22 mouse cellular contexts compared by ENCODE assay signal in genomic region chr11:21363144-21363940, GRCm38 (mm10). TPM values are rescaled to one million over a fixed set of nuclear protein-coding genes. Genes with fewer than 3 reads are reported as not detected.
A peak's percentile ranks its signal among the peaks of the same experiment; 100 is the strongest.
DNase-seq lines count a peak whose midpoint lies in the region; ATAC-seq and TF ChIP-seq lines count a peak whose summit lies in the region.
"Had no signal": no experiment of that assay in that cellular context is flagged by ENCODE, and none has a peak within 500 bp of the region (broad histone marks: within the 10 kb centered on the region; RNA-seq: fewer than 3 reads in every experiment).

No protein-coding gene starts in this region.

- no peaks in the 10 kb centered on the region for H3K4me1 ChIP-seq in liver, embryonic 16.5 days (ENCODE audit: control insufficient read depth, low read depth, low read length)
- H3K4me1 ChIP-seq in liver, embryonic 11.5 days (replicated peaks; ENCODE audit: control insufficient read depth, insufficient read depth, low read length) = no peaks in the 10 kb centered on the region; the same call in 1 of the 2 replicates

- no peak for TF ChIP-seq CTCF in gastrocnemius, adult 2 months (IDR thresholded peaks at IDR 0.05)

- no peak overlapping the region for H3K4me3 ChIP-seq in gastrocnemius, adult 2 months
- H3K4me3 ChIP-seq in liver, embryonic 16.5 days (ENCODE audit: low read depth, low read length) = no peak overlapping the region
- no peak overlapping the region for H3K4me3 ChIP-seq in liver, embryonic 11.5 days (ENCODE audit: low read depth, low read length)
- H3K4me3 ChIP-seq: embryonic facial prominence, embryonic 12.5 days; erythroblast, embryonic 14.5 days; forebrain, embryonic 12.5 days; heart, embryonic 12.5 days; hindbrain, embryonic 12.5 days; limb, embryonic 10.5 days; liver, embryonic 13.5 days; lung, embryonic 15.5 days had no signal

- no peak for DNase-seq in gastrocnemius, adult 2 months
- DNase-seq in gastrocnemius, postnatal 4 days (ENCODE audit: low spot score in 2 of 2) = no peak
- DNase-seq in liver, embryonic 11.5 days (ENCODE audit: low spot score) = no peak
- DNase-seq in adrenal gland, postnatal 10 days = peak; percentile 46
- no peak for DNase-seq in Muller cell, postnatal 12 days (ENCODE audit: inconsistent ontology term)
- no peak for DNase-seq in gastrocnemius, adult 18-20 months (ENCODE audit: low spot score)
- DNase-seq: cerebellum, adult 11 months; cerebellum, postnatal 14 days; kidney, adult 2 months; liver, embryonic 13.5 days; lung, postnatal 4 days; midbrain, embryonic 14.5 days had no signal

- no peaks in the 10 kb centered on the region for H3K9me3 ChIP-seq in liver, embryonic 16.5 days (replicated peaks; ENCODE audit: control insufficient read depth, low read length)
- no peaks in the 10 kb centered on the region for H3K9me3 ChIP-seq in liver, embryonic 11.5 days (ENCODE audit: control insufficient read depth, low read length)
- H3K9me3 ChIP-seq: embryonic facial prominence, embryonic 12.5 days; forebrain, embryonic 12.5 days; heart, embryonic 12.5 days; hindbrain, embryonic 12.5 days; limb, embryonic 10.5 days; liver, embryonic 13.5 days; lung, embryonic 15.5 days had no signal

- H3K9ac ChIP-seq in liver, embryonic 16.5 days (ENCODE audit: low read depth, low read length) = no peak overlapping the region
- no peak overlapping the region for H3K9ac ChIP-seq in liver, embryonic 11.5 days (ENCODE audit: low read depth, low read length)
- H3K9ac ChIP-seq: embryonic facial prominence, embryonic 12.5 days; forebrain, embryonic 12.5 days; heart, embryonic 12.5 days; hindbrain, embryonic 12.5 days; liver, embryonic 13.5 days; lung, embryonic 15.5 days had no signal

- 67% methylated on average over 4 of the region's 4 CpGs for WGBS in liver, embryonic 16.5 days (ENCODE audit: insufficient replicate concordance)
- 85% methylated on average over 4 of the region's 4 CpGs for WGBS in liver, embryonic 11.5 days

- H3K27me3 ChIP-seq in liver, embryonic 16.5 days (ENCODE audit: control insufficient read depth, insufficient read depth, low read depth, low read length) = no peaks in the 10 kb centered on the region
- H3K27me3 ChIP-seq in liver, embryonic 11.5 days (replicated peaks; ENCODE audit: control insufficient read depth, insufficient read depth, low read length) = no peaks in the 10 kb centered on the region
- H3K27me3 ChIP-seq: embryonic facial prominence, embryonic 12.5 days; forebrain, embryonic 12.5 days; heart, embryonic 12.5 days; hindbrain, embryonic 12.5 days; liver, embryonic 13.5 days; lung, embryonic 15.5 days had no signal

- peak overlapping the region; percentile 31 for H3K27ac ChIP-seq in gastrocnemius, adult 2 months
- no peak overlapping the region for H3K27ac ChIP-seq in liver, embryonic 16.5 days (ENCODE audit: low read length)
- H3K27ac ChIP-seq in liver, embryonic 11.5 days (ENCODE audit: low read depth, low read length) = no peak overlapping the region
- H3K27ac ChIP-seq: embryonic facial prominence, embryonic 12.5 days; forebrain, embryonic 12.5 days; hindbrain, embryonic 12.5 days; kidney, postnatal 0 days; limb, embryonic 10.5 days; liver, embryonic 13.5 days; lung, embryonic 15.5 days; stomach, postnatal 0 days had no signal

- peak; percentile 56; the same call in 1 of the 2 replicates for ATAC-seq in liver, embryonic 16.5 days (ENCODE audit: low read depth)
- no peak for ATAC-seq in liver, embryonic 11.5 days (replicated peaks; ENCODE audit: low FRiP score)

- intact Hi-C loops in gastrocnemius, adult 2 months (cut with DNase I) = no loop called here

- no peaks in the 10 kb centered on the region for H3K36me3 ChIP-seq in liver, embryonic 16.5 days (ENCODE audit: control insufficient read depth, insufficient read depth)
- no peaks in the 10 kb centered on the region for H3K36me3 ChIP-seq in liver, embryonic 11.5 days (ENCODE audit: control insufficient read depth, insufficient read depth, low read length)
- H3K36me3 ChIP-seq: embryonic facial prominence, embryonic 12.5 days; forebrain, embryonic 12.5 days; heart, embryonic 12.5 days; hindbrain, embryonic 12.5 days; limb, embryonic 10.5 days; liver, embryonic 13.5 days; lung, embryonic 15.5 days had no signal

- no peak overlapping the region for H3K4me2 ChIP-seq in liver, embryonic 16.5 days (ENCODE audit: low read depth, low read length)
- no peak overlapping the region for H3K4me2 ChIP-seq in liver, embryonic 11.5 days
- H3K4me2 ChIP-seq: embryonic facial prominence, embryonic 12.5 days; forebrain, embryonic 12.5 days; heart, embryonic 12.5 days; hindbrain, embryonic 12.5 days; liver, embryonic 13.5 days; lung, embryonic 15.5 days had no signal

RNA-seq across cellular contexts. Expression of gene Ugp2, which starts 7.7 kb away (rescaled TPM):
- total RNA-seq in gastrocnemius, adult 2 months (2021) = 100 to 1,000 TPM; 474 to 554 TPM
- 100 to 1,000 TPM; 285 to 289 TPM for total RNA-seq in gastrocnemius, postnatal 4 days (2021)
- polyA plus RNA-seq in liver, embryonic 16.5 days (2015; fragmentation: Nextera tagmentation; extraction: Ambion mirVana) = 70.8 and 80.5 TPM in 2 replicates
- 41.6 and 42.8 TPM in 2 replicates for polyA plus RNA-seq in liver, embryonic 11.5 days (2014; fragmentation: Nextera tagmentation; extraction: Ambion mirVana)
- total RNA-seq in adrenal gland, postnatal 10 days (2021) = 100 to 1,000 TPM; 104 to 105 TPM
- 100 to 1,000 TPM; 488 to 583 TPM for total RNA-seq in gastrocnemius, adult 18-20 months (2021)
